ENCODE assay signal across 9 mouse cellular contexts in the genomic region with DNA sequence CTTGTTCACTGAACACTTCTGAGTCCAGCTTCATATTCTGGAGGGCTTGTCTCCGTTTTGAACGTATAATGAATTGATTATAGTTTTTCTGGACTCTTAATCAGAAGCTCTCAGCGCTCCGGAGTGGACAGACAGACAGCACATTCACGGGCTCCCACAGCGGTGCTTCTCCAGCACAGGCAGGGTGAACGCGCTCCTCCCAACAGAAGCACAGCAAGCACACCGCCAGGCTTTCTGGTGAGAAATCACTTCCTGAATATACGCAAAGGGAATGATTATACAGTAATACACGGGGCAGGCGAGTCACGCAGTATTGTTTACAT.
DNase-seq lines count a peak whose midpoint lies in the region; ATAC-seq lines count a peak whose summit lies in the region.
"Had no signal": no experiment of that assay in that cellular context is flagged by ENCODE, and none has a peak within 500 bp of the region (broad histone marks: within the 10 kb centered on the region; RNA-seq: fewer than 3 reads in every experiment).

No protein-coding gene starts in this region.

- H3K27me3 ChIP-seq in forebrain, embryonic 10.5 days (ENCODE audit: poor library complexity, severe bottlenecking) = peaks cover 26% of the 10 kb centered on the region
- no peaks in the 10 kb centered on the region for H3K27me3 ChIP-seq in hindbrain, embryonic 12.5 days
- peaks cover 10% of the 10 kb centered on the region for H3K27me3 ChIP-seq in neural tube, embryonic 13.5 days

- H3K27ac ChIP-seq in forebrain, embryonic 10.5 days = peak overlapping the region; percentile 78
- H3K27ac ChIP-seq in hindbrain, embryonic 12.5 days = peak overlapping the region; percentile 58; the same call in 1 of the 2 replicates
- peak overlapping the region; percentile 38 for H3K27ac ChIP-seq in neural tube, embryonic 13.5 days (replicated peaks)
- H3K27ac ChIP-seq: liver, embryonic 14.5 days had no signal

- ATAC-seq in hindbrain, embryonic 12.5 days (ENCODE audit: low FRiP score) = peak; percentile 63
- ATAC-seq in neural tube, embryonic 13.5 days (ENCODE audit: low read depth) = peak; percentile 46; the same call in 1 of the 2 replicates

- H3K9me3 ChIP-seq in forebrain, embryonic 10.5 days = no peaks in the 10 kb centered on the region
- no peaks in the 10 kb centered on the region for H3K9me3 ChIP-seq in hindbrain, embryonic 12.5 days (replicated peaks)
- H3K9me3 ChIP-seq in neural tube, embryonic 13.5 days = no peaks in the 10 kb centered on the region

- intact Hi-C loops in left cerebral cortex, postnatal 10 days (cut with DNase I) = no loop called here
- intact Hi-C loops in left cerebral cortex, postnatal 25 days (cut with DNase I) = no loop called here

- no peak overlapping the region for H3K9ac ChIP-seq in hindbrain, embryonic 12.5 days
- H3K9ac ChIP-seq in neural tube, embryonic 13.5 days = 0 out of 2 replicates have a peak overlapping the region, but pooled peaks have one; percentile 17
- H3K9ac ChIP-seq: liver, embryonic 14.5 days had no signal

- 48% methylated on average over 13 of the region's 13 CpGs for WGBS in forebrain, embryonic 10.5 days
- WGBS in hindbrain, embryonic 12.5 days = 33% methylated on average over 13 of the region's 13 CpGs
- WGBS in neural tube, embryonic 13.5 days = 19% methylated on average over 13 of the region's 13 CpGs

- peaks cover 47% of the 10 kb centered on the region for H3K4me1 ChIP-seq in forebrain, embryonic 10.5 days
- H3K4me1 ChIP-seq in hindbrain, embryonic 12.5 days = peaks cover 16% of the 10 kb centered on the region
- peaks cover 49% of the 10 kb centered on the region for H3K4me1 ChIP-seq in neural tube, embryonic 13.5 days (replicated peaks)

- peak; percentile 34 to 36 for DNase-seq in left cerebral cortex, postnatal 10 days (ENCODE audit: extremely low spot score in 1 of 2, low spot score in 2 of 2)
- DNase-seq in left cerebral cortex, postnatal 25 days (ENCODE audit: low spot score in 2 of 2) = no peak
- peak; percentile 53 for DNase-seq in forebrain, embryonic 10.5 days (ENCODE audit: extremely low spot score, low spot score)
- no peak for DNase-seq in liver
- DNase-seq in adipocyte (ENCODE audit: low spot score) = no peak
- DNase-seq in urinary bladder, adult 2 months (ENCODE audit: low spot score) = no peak

- H3K4me2 ChIP-seq in hindbrain, embryonic 12.5 days (replicated peaks) = peak overlapping the region; percentile 26; the same call in 1 of the 2 replicates
- H3K4me2 ChIP-seq in neural tube, embryonic 13.5 days = peak overlapping the region; percentile 40

- no peaks in the 10 kb centered on the region for H3K36me3 ChIP-seq in forebrain, embryonic 10.5 days (replicated peaks)
- H3K36me3 ChIP-seq in hindbrain, embryonic 12.5 days = no peaks in the 10 kb centered on the region
- H3K36me3 ChIP-seq in neural tube, embryonic 13.5 days = no peaks in the 10 kb centered on the region

- peak overlapping the region; percentile 15; the same call in 1 of the 2 replicates for H3K4me3 ChIP-seq in forebrain, embryonic 10.5 days
- H3K4me3 ChIP-seq in hindbrain, embryonic 12.5 days = no peak overlapping the region
- H3K4me3 ChIP-seq in neural tube, embryonic 13.5 days = no peak overlapping the region

Comparison
In these comparisons a context has a peak if more than half of its experiments do, and no peak if none do; other contexts are left out.
1. DNase-seq: peak in left cerebral cortex, postnatal 10 days (2 of 2) and forebrain, embryonic 10.5 days (single experiment); none in left cerebral cortex, postnatal 25 days (0 of 2), liver (single experiment), adipocyte (single experiment) and urinary bladder, adult 2 months (single experiment).
2. Peak in every context shown above with its lines, with median percentiles within 50 percentile points of each other: H3K27ac ChIP-seq.